Mouse (Mus musculus): Measurements from ENCODE around the gene Myo6. TPM values are rescaled to one million over a fixed set of nuclear protein-coding genes. Genes with fewer than 3 reads are reported as not detected.

Gene Myo6
- 4.1 and 6.0 TPM in 2 replicates for polyA plus RNA-seq (2012; rRNA removed)

- no peak for TF ChIP-seq POLR2A (IDR thresholded peaks at IDR 0.05; ENCODE audit: control insufficient read depth, extremely low read depth, insufficient read depth, low read length, poor library complexity)
- TF ChIP-seq CTCF (IDR thresholded peaks at IDR 0.05; ENCODE audit: borderline replicate concordance, control insufficient read depth, extremely low read depth, insufficient read depth, low read length, poor library complexity), result no peak
- H3K4me1 ChIP-seq (replicated peaks; ENCODE audit: control insufficient read depth, insufficient read depth, low read length), result peaks cover 5% of the 10 kb centered on the region
- peak within 1 kb of the TSS; percentile 62 for H3K4me3 ChIP-seq (ENCODE audit: control insufficient read depth, insufficient read depth, low read length)
- H3K27ac ChIP-seq (ENCODE audit: control insufficient read depth, insufficient read depth, low read length), result no peak within 1 kb of the TSS
- no peaks in the 10 kb centered on the region for H3K36me3 ChIP-seq (ENCODE audit: control insufficient read depth, insufficient read depth, low read length)
- DNase-seq, result peak; percentile 87
- WGBS, result 1% methylated on average over 69 of the region's 69 CpGs
- no peaks in the 10 kb centered on the region for H3K27me3 ChIP-seq (ENCODE audit: control insufficient read depth, insufficient read depth, low read length)
Observed at GRCm38 (mm10) chr9:80164611-80165474, at the start of gene Myo6. Gene Myo6, plus strand, starts transcription at chr9:80165031.

- Histone ChIP-seq H3K27me3 (ENCODE audit: control insufficient read depth, insufficient read depth, low read length) (no peaks in the 10 kb centered on the region), H3K4me1 (replicated peaks; ENCODE audit: control insufficient read depth, insufficient read depth, low read length) (no peaks in the 10 kb centered on the region), H3K27ac (ENCODE audit: control insufficient read depth, insufficient read depth, low read length) (no peak overlapping the region), H3K36me3 (ENCODE audit: control insufficient read depth, insufficient read depth, low read length) (peaks cover 40% of the 10 kb centered on the region), H3K4me3 (ENCODE audit: control insufficient read depth, insufficient read depth, low read length) (no peak overlapping the region)
- 96% methylated on average over 10 of the region's 10 CpGs for WGBS
- no peak for DNase-seq
- TF ChIP-seq CTCF (IDR thresholded peaks at IDR 0.05; ENCODE audit: borderline replicate concordance, control insufficient read depth, extremely low read depth, insufficient read depth, low read length, poor library complexity), result no peak
- TF ChIP-seq POLR2A (IDR thresholded peaks at IDR 0.05; ENCODE audit: control insufficient read depth, extremely low read depth, insufficient read depth, low read length, poor library complexity), result no peak
Observed at GRCm38 (mm10) chr9:80145992-80146587, 18.7 kb upstream of the Myo6 start.

GRCm38 (mm10) chr9:80149594-80149993 lies 15.2 kb upstream of the Myo6 start:
- Histone ChIP-seq H3K4me1 (replicated peaks; ENCODE audit: control insufficient read depth, insufficient read depth, low read length) (no peaks in the 10 kb centered on the region), H3K27ac (ENCODE audit: control insufficient read depth, insufficient read depth, low read length) (no peak overlapping the region), H3K4me3 (ENCODE audit: control insufficient read depth, insufficient read depth, low read length) (no peak overlapping the region), H3K36me3 (ENCODE audit: control insufficient read depth, insufficient read depth, low read length) (peaks cover 7% of the 10 kb centered on the region), H3K27me3 (ENCODE audit: control insufficient read depth, insufficient read depth, low read length) (no peaks in the 10 kb centered on the region)
- no peak for DNase-seq
- no peak for TF ChIP-seq POLR2A (IDR thresholded peaks at IDR 0.05; ENCODE audit: control insufficient read depth, extremely low read depth, insufficient read depth, low read length, poor library complexity)
- no peak for TF ChIP-seq CTCF (IDR thresholded peaks at IDR 0.05; ENCODE audit: borderline replicate concordance, control insufficient read depth, extremely low read depth, insufficient read depth, low read length, poor library complexity)
- 98% methylated on average over 5 of the region's 5 CpGs for WGBS

GRCm38 (mm10) chr9:80155277-80155676 lies 9.6 kb upstream of the Myo6 start:
- no peak overlapping the region for H3K4me3 ChIP-seq (ENCODE audit: control insufficient read depth, insufficient read depth, low read length)
- TF ChIP-seq POLR2A (IDR thresholded peaks at IDR 0.05; ENCODE audit: control insufficient read depth, extremely low read depth, insufficient read depth, low read length, poor library complexity) (no peak), CTCF (IDR thresholded peaks at IDR 0.05; ENCODE audit: borderline replicate concordance, control insufficient read depth, extremely low read depth, insufficient read depth, low read length, poor library complexity) (no peak)
- H3K4me1 ChIP-seq (replicated peaks; ENCODE audit: control insufficient read depth, insufficient read depth, low read length), result no peaks in the 10 kb centered on the region; the same call in 1 of the 2 replicates
- no peak overlapping the region for H3K27ac ChIP-seq (ENCODE audit: control insufficient read depth, insufficient read depth, low read length)
- WGBS, result 76% methylated on average over 5 of the region's 5 CpGs
- H3K36me3 ChIP-seq (ENCODE audit: control insufficient read depth, insufficient read depth, low read length), result no peaks in the 10 kb centered on the region
- no peak for DNase-seq
- no peaks in the 10 kb centered on the region for H3K27me3 ChIP-seq (ENCODE audit: control insufficient read depth, insufficient read depth, low read length)

- no peak for DNase-seq
- no peaks in the 10 kb centered on the region for H3K27me3 ChIP-seq (ENCODE audit: control insufficient read depth, insufficient read depth, low read length)
- 67% methylated on average over 5 of the region's 5 CpGs for WGBS
- H3K4me3 ChIP-seq (ENCODE audit: control insufficient read depth, insufficient read depth, low read length), result no peak overlapping the region
- no peak for TF ChIP-seq POLR2A (IDR thresholded peaks at IDR 0.05; ENCODE audit: control insufficient read depth, extremely low read depth, insufficient read depth, low read length, poor library complexity)
- no peaks in the 10 kb centered on the region for H3K36me3 ChIP-seq (ENCODE audit: control insufficient read depth, insufficient read depth, low read length)
- no peak overlapping the region for H3K27ac ChIP-seq (ENCODE audit: control insufficient read depth, insufficient read depth, low read length)
- H3K4me1 ChIP-seq (replicated peaks; ENCODE audit: control insufficient read depth, insufficient read depth, low read length), result no peaks in the 10 kb centered on the region; the same call in 1 of the 2 replicates
Observed at GRCm38 (mm10) chr9:80156780-80157179, 8.1 kb upstream of the Myo6 start.

GRCm38 (mm10) chr9:80157840-80158465 lies 6.9 kb upstream of the Myo6 start:
- Histone ChIP-seq H3K36me3 (ENCODE audit: control insufficient read depth, insufficient read depth, low read length) (no peaks in the 10 kb centered on the region), H3K4me3 (ENCODE audit: control insufficient read depth, insufficient read depth, low read length) (no peak overlapping the region), H3K4me1 (replicated peaks; ENCODE audit: control insufficient read depth, insufficient read depth, low read length) (no peaks in the 10 kb centered on the region; the same call in 1 of the 2 replicates), H3K27ac (ENCODE audit: control insufficient read depth, insufficient read depth, low read length) (no peak overlapping the region), H3K27me3 (ENCODE audit: control insufficient read depth, insufficient read depth, low read length) (no peaks in the 10 kb centered on the region)
- TF ChIP-seq CTCF (IDR thresholded peaks at IDR 0.05; ENCODE audit: borderline replicate concordance, control insufficient read depth, extremely low read depth, insufficient read depth, low read length, poor library complexity) (no peak), POLR2A (IDR thresholded peaks at IDR 0.05; ENCODE audit: control insufficient read depth, extremely low read depth, insufficient read depth, low read length, poor library complexity) (no peak)
- no peak for DNase-seq
- 97% methylated on average over 12 of the region's 12 CpGs for WGBS
